Mouse (Mus musculus) forebrain, postnatal 0 days (tissue): ENCODE data around the gene Exoc3l2. TPM values are rescaled to one million over a fixed set of nuclear protein-coding genes. Genes with fewer than 3 reads are reported as not detected.
A peak's percentile ranks its signal among the peaks of the same experiment; 100 is the strongest.

Experiments used
- ATAC-seq: fragments of 200-750 bp; cut with Nextera tagmentation; 2 replicates; pipeline ENCODE4 v1.8.0; 2017; ENCODE audit warnings: mild to moderate bottlenecking, moderate library complexity
- DNase-seq: peaks from one replicate; pipeline ENCODE4 v3.0.0-alpha.2; 2015
- H3K27ac ChIP-seq: fragments of 300-500 bp; sonication (generic); 2 replicates; pipeline ENCODE4 v1.5.1; 2014; ENCODE audit warnings: low read depth, mild to moderate bottlenecking, antibody characterized with exemption, low read length, moderate library complexity, mixed read lengths
- H3K27me3 ChIP-seq: fragments of 300-500 bp; sonication (generic); 2 replicates; pipeline ENCODE4 v1.6.1; 2014; ENCODE audit warnings: mild to moderate bottlenecking, low read length, mixed read lengths; ENCODE audit not compliant: insufficient read depth
- H3K36me3 ChIP-seq: fragments of 300-500 bp; sonication (generic); 2 replicates; pipeline ENCODE4 v1.6.1; 2014; ENCODE audit warnings: mild to moderate bottlenecking, moderate library complexity; ENCODE audit not compliant: insufficient read depth
- H3K4me1 ChIP-seq: fragments of 300-500 bp; sonication (generic); 2 replicates; pipeline ENCODE4 v1.6.1; 2014; ENCODE audit warnings: antibody characterized with exemption; ENCODE audit not compliant: insufficient read depth
- H3K4me2 ChIP-seq: fragments of 300-500 bp; sonication (generic); 2 replicates; pipeline ENCODE4 v1.6.1; 2014; ENCODE audit warnings: low read depth, mild to moderate bottlenecking, moderate library complexity
- H3K4me3 ChIP-seq: fragments of 300-500 bp; sonication (generic); 2 replicates; pipeline ENCODE4 v1.5.1; 2014; ENCODE audit warnings: low read depth, low read length, mixed read lengths
- H3K9ac ChIP-seq: fragments of 300-500 bp; sonication (generic); 2 replicates; pipeline ENCODE4 v1.6.1; 2014; ENCODE audit warnings: mild to moderate bottlenecking
- H3K9me3 ChIP-seq: fragments of 300-500 bp; sonication (generic); 2 replicates; pipeline ENCODE4 v1.6.1; 2016; ENCODE audit warnings: low read length
- CTCF ChIP-seq: sonication (generic); IDR thresholded peaks from 2 replicates; pipeline ENCODE4 v1.5.1; 2016; ENCODE audit warnings: antibody characterized with exemption, control low read depth, low read depth
- WGBS: fragments of 180-500 bp; shearing (Covaris S2); extraction: QIAGEN DNeasy Blood & Tissue Kit; methylation state at CpG from one replicate; pipeline ENCODE4 v1.1.7; 2014; 5-methylcytosine and 5-hydroxymethylcytosine counted together
- polyA plus RNA-seq: library from polyadenylated mRNA; unstranded; fragments of >200 nt; fragmentation: Nextera tagmentation; extraction: Ambion mirVana; gene quantifications from 2 replicates; pipeline ENCODE4 v1.2.1, GENCODE M21; 2015
- total RNA-seq: library from RNA; depleted of rRNA; stranded (reverse); fragments of >200 nt; gene quantifications from 2 replicates; pipeline ENCODE4 v1.2.3, GENCODE M21; 2014

The Exoc3l2 gene
- total and polyA plus RNA-seq, 2 experiments from 2014 or later, result 0.14 to 0.38 TPM

DNA sequence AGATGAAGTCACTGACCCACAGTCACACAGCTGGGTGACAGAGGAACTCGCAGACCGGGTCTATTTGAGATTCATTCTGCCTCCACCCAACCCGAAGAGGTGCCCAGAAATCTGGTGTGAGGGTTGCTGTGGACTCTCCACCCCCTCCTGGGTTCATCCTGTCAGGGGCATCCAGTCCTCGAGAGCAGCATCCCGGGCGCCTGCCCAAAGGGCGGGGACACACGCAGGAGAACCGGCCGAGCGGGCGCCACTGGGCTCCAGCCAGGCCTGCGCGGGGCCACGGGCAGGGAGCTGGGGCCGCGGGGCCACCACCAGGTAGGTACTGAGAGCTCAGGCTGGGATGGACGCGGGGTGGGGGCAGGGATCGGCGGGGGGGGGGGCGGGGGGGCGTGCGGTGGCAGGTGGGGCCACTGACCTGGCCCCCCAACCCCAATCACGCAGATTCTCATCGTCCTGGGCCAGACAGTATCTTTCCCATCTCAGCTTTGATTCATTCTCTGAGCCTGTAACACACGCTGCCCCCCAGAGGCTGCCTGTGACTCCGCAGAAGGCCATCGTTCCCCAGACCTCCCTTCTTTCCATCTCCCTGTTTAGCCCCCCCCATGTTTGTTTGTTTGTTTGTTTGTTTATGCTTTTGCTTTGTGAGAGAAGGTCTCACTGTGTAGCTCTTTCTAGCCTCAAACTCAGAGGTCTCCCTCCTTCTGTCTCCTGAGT is 54.7 kb downstream of the Exoc3l2 start, which contains the start of gene Nkpd1:
Gene Nkpd1, plus strand, starts transcription at position 187 of the 714 bp plus-strand sequence.
- peak; percentile 68 for TF ChIP-seq CTCF
- peak; percentile 24 for DNase-seq
- Histone ChIP-seq H3K9me3 (no peaks in the 10 kb centered on the region), H3K4me2 (peak within 1 kb of the TSS; percentile 52), H3K36me3 (no peaks in the 10 kb centered on the region), H3K27me3 (peaks cover 40% of the 10 kb centered on the region), H3K4me3 (peak within 1 kb of the TSS; percentile 17; the same call in 1 of the 2 replicates), H3K9ac (peak within 1 kb of the TSS; percentile 22; the same call in 1 of the 2 replicates), H3K4me1 (peaks cover 3% of the 10 kb centered on the region; the same call in 1 of the 2 replicates), H3K27ac (no peak within 1 kb of the TSS)
- peak; percentile 55; the same call in 1 of the 2 replicates for ATAC-seq
- 4% methylated on average over 22 of the region's 29 CpGs for WGBS

- H3K27ac ChIP-seq, result no peak overlapping the region
- no peak for ATAC-seq
- 11% methylated on average over 17 of the region's 23 CpGs for WGBS
- DNase-seq, result no peak
- H3K36me3 ChIP-seq, result no peaks in the 10 kb centered on the region
- no peaks in the 10 kb centered on the region for H3K9me3 ChIP-seq
- peak overlapping the region; percentile 36 for H3K4me2 ChIP-seq
- H3K4me3 ChIP-seq, result peak overlapping the region; percentile 5; the same call in 1 of the 2 replicates
- 0 out of 2 replicates have a peak overlapping the region, but pooled peaks have one; percentile 35 for H3K9ac ChIP-seq
- peaks cover 47% of the 10 kb centered on the region for H3K27me3 ChIP-seq
- H3K4me1 ChIP-seq, result peaks cover 25% of the 10 kb centered on the region
- TF ChIP-seq CTCF, result no peak
Measured at GRCm38 (mm10) chr7:19520032-19520431, 56.9 kb downstream of the Exoc3l2 start.

DNA sequence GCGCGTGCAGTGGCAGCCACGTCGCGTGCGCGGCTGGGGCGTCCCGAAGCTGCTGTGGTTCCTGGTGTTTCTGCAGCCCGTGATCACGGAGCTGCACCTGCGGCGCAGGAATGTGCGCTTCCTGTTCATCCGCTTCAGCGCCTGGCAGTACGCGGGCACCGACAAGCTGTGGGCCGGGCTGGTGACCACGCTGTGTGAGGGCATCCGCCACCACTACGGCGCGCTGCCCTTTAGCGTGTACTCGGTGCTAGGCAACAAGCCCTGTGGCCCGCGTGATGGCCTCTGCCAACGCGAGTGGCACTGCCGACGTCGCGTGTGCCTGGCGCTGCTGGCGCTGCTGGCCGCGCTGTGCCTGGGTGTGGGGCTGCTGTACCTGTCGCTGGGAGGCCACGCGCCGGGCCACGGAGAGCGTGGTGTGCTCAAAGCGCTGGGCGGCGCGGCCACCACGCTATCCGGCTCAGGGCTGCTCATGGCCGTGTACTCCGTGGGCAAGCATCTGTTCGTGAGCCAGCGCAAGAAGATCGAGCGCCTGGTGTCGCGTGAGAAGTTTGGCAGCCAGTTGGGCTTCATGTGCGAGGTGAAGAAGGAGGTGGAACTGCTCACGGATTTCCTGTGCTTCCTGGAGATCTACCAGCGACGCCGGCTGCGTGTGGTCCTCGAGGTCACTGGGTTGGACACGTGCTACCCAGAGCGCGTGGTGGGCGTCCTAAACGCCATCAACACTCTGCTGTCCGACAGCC is 60.1 kb downstream of the Exoc3l2 start:
- H3K9ac ChIP-seq, result peak overlapping the region; percentile 62; the same call in 1 of the 2 replicates
- no peaks in the 10 kb centered on the region for H3K9me3 ChIP-seq
- H3K27me3 ChIP-seq, result peaks cover 46% of the 10 kb centered on the region
- no peaks in the 10 kb centered on the region for H3K36me3 ChIP-seq
- peak; percentile 62 for DNase-seq
- H3K4me1 ChIP-seq, result peaks cover 22% of the 10 kb centered on the region
- H3K4me2 ChIP-seq, result peak overlapping the region; percentile 77
- TF ChIP-seq CTCF, result no peak
- WGBS, result 12% methylated on average over 72 of the region's 72 CpGs
- H3K27ac ChIP-seq, result no peak overlapping the region
- peak overlapping the region; percentile 37 for H3K4me3 ChIP-seq
- ATAC-seq, result peak; percentile 36

DNA sequence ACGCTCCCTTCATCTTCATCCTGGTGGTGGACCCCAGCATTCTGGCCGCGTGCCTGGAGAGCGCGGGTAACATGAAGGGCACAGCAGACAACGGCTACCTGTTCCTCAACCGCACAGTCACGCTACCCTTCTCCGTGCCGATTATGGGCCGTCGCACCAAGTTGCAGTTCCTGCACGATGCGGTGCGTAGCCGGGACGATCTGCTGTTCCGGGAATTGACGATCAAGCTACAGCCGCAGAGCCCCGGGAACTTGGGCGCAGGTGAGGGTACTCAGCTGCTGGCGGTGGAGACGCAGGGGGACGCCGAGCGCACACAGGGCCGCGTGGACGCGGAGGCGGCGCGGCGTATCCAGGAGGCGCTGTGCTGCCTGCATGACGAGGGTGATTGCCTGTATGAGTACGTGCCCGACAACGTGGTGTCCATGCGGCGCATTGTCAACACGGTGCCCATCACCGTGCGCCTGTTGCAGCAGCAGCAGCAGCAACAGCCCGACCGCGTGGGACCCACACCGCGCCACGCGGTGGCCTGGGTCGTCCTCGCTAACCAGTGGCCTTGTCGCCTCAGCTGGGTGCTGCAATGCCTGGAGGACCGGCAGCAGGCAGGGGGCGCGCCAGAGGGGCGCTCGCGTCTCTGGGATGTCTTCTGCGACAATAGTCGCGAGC is 60.8 kb downstream of the Exoc3l2 start:
- peak overlapping the region; percentile 77 for H3K4me2 ChIP-seq
- H3K27ac ChIP-seq, result no peak overlapping the region
- DNase-seq (peak; percentile 89), ATAC-seq (peak; percentile 83)
- H3K4me3 ChIP-seq, result peak overlapping the region; percentile 37
- H3K9ac ChIP-seq, result peak overlapping the region; percentile 62
- no peaks in the 10 kb centered on the region for H3K9me3 ChIP-seq
- H3K27me3 ChIP-seq, result peaks cover 39% of the 10 kb centered on the region
- peak; percentile 82 for TF ChIP-seq CTCF
- 1% methylated on average over 63 of the region's 64 CpGs for WGBS
- H3K4me1 ChIP-seq, result peaks cover 22% of the 10 kb centered on the region
- H3K36me3 ChIP-seq, result 0 out of 2 replicates have a peak, but pooled peaks cover under 1% of the 10 kb centered on the region

GRCm38 (mm10) chr7:19524420-19525104 is 61.4 kb downstream of the Exoc3l2 start:
- Histone ChIP-seq H3K9ac (peak overlapping the region; percentile 62), H3K36me3 (0 out of 2 replicates have a peak, but pooled peaks cover 7% of the 10 kb centered on the region), H3K4me1 (peaks cover 22% of the 10 kb centered on the region), H3K4me2 (peak overlapping the region; percentile 77), H3K4me3 (peak overlapping the region; percentile 37), H3K27me3 (peaks cover 32% of the 10 kb centered on the region), H3K9me3 (no peaks in the 10 kb centered on the region), H3K27ac (no peak overlapping the region)
- no peak for TF ChIP-seq CTCF
- WGBS, result 19% methylated on average over 24 of the region's 24 CpGs
- no peak for DNase-seq
- ATAC-seq, result peak; percentile 23

GRCm38 (mm10) chr7:19525105-19525481 is 62.0 kb downstream of the Exoc3l2 start:
- H3K27me3 ChIP-seq, result peaks cover 28% of the 10 kb centered on the region
- 70% methylated on average over 2 of the region's 2 CpGs for WGBS
- H3K4me3 ChIP-seq, result no peak overlapping the region

More at GRCm38 (mm10) chr7:19525105-19525481, 62.0 kb downstream of the Exoc3l2 start:
- peaks cover 22% of the 10 kb centered on the region for H3K4me1 ChIP-seq
- ATAC-seq, result no peak
- no peak overlapping the region for H3K4me2 ChIP-seq
- H3K27ac ChIP-seq, result no peak overlapping the region
- no peak for DNase-seq
- H3K9ac ChIP-seq, result no peak overlapping the region
- peak; percentile 33; the same call in 1 of the 2 replicates for TF ChIP-seq CTCF
- H3K36me3 ChIP-seq, result peaks cover 12% of the 10 kb centered on the region; the same call in 1 of the 2 replicates
- H3K9me3 ChIP-seq, result no peaks in the 10 kb centered on the region
